Mouse (Mus musculus) small intestine, adult 2 months (tissue): ENCODE data around the gene Rfwd3.

Experiments used
- CTCF ChIP-seq: fragments of 200-500 bp; IDR thresholded peaks from 2 replicates; pipeline ENCODE4 v1.5.1; 2012; ENCODE audit warnings: low read depth, mild to moderate bottlenecking, control low read depth, inconsistent platforms, low read length, moderate library complexity, mixed read lengths; ENCODE audit not compliant: insufficient replicate concordance, insufficient read length; ENCODE audit errors: extremely low read depth
- POLR2A ChIP-seq: fragments of 200-500 bp; IDR thresholded peaks from 2 replicates; pipeline ENCODE4 v1.6.1; 2012; ENCODE audit warnings: low read depth, mild to moderate bottlenecking, control low read depth, inconsistent platforms, low read length, moderate library complexity

GRCm38 (mm10) chr8:111224153-111224552 is 75.9 kb downstream of the Rfwd3 start:
- TF ChIP-seq CTCF (no peak), POLR2A (no peak)
